Mouse (Mus musculus): ENCODE results near the gene Ttc8. TPM values are rescaled to one million over a fixed set of nuclear protein-coding genes. Genes with fewer than 3 reads are reported as not detected.

Gene Ttc8
- total and polyA plus RNA-seq, 3 experiments = not detected

- no peak for TF ChIP-seq POLR2AphosphoS2 (IDR thresholded peaks at IDR 0.05; ENCODE audit: low read length)
- no peak for TF ChIP-seq CHD2 (IDR thresholded peaks at IDR 0.05; ENCODE audit: low read length)
- H3K4me1 ChIP-seq (ENCODE audit: control insufficient read depth in 1 of 2, insufficient read depth in 2 of 2, low read length in 2 of 2) = peaks cover 2 to 8% of the 10 kb centered on the region in 2 experiments; a peak in 3 of 4 replicates
- peaks cover 0 to 3% of the 10 kb centered on the region in 2 experiments; a peak in 1 of 4 replicates for H3K27me3 ChIP-seq (ENCODE audit: control insufficient read depth in 1 of 2, insufficient read depth in 2 of 2, low read length in 2 of 2)
- no peaks in the 10 kb centered on the region for H3K79me2 ChIP-seq (ENCODE audit: control insufficient read depth, insufficient read depth, low read length, poor library complexity)
- H3K4me3 ChIP-seq (ENCODE audit: control insufficient read depth in 1 of 2, insufficient read depth in 1 of 2, low read depth in 2 of 2, low read length in 2 of 2) = no peak overlapping the region
- H3K36me3 ChIP-seq (ENCODE audit: control insufficient read depth in 1 of 2, insufficient read depth in 2 of 2, low read length in 2 of 2) = peaks cover 0 to 6% of the 10 kb centered on the region in 2 experiments; a peak in 2 of 4 replicates
- no peak for DNase-seq (ENCODE audit: low read depth, low spot score)
- H3K9me3 ChIP-seq (replicated peaks; ENCODE audit: insufficient read depth, low read length) = no peaks in the 10 kb centered on the region
- H3K9ac ChIP-seq (ENCODE audit: control insufficient read depth, low read depth, low read length, poor library complexity, severe bottlenecking) = no peak overlapping the region
- no peak overlapping the region for H3K27ac ChIP-seq (ENCODE audit: control insufficient read depth, low read depth, low read length)
Observed at GRCm38 (mm10) chr12:99026291-99026690, 105.9 kb downstream of the Ttc8 start.

- peaks cover 10 to 13% of the 10 kb centered on the region in 2 experiments; a peak in 3 of 4 replicates for H3K4me1 ChIP-seq (ENCODE audit: control insufficient read depth in 1 of 2, insufficient read depth in 2 of 2, low read length in 2 of 2)
- no peak overlapping the region for H3K4me3 ChIP-seq (ENCODE audit: control insufficient read depth in 1 of 2, insufficient read depth in 1 of 2, low read depth in 2 of 2, low read length in 2 of 2)
- H3K27ac ChIP-seq (ENCODE audit: control insufficient read depth, low read depth, low read length) = no peak overlapping the region
- H3K9me3 ChIP-seq (replicated peaks; ENCODE audit: insufficient read depth, low read length) = no peaks in the 10 kb centered on the region
- H3K79me2 ChIP-seq (ENCODE audit: control insufficient read depth, insufficient read depth, low read length, poor library complexity) = no peaks in the 10 kb centered on the region
- no peak for DNase-seq (ENCODE audit: low read depth, low spot score)
- TF ChIP-seq TAL1 (IDR thresholded peaks at IDR 0.05; ENCODE audit: low read length) (no peak), BHLHE40 (IDR thresholded peaks at IDR 0.05; ENCODE audit: borderline replicate concordance, low read depth, low read length) (no peak), ZNF384 (IDR thresholded peaks at IDR 0.05; ENCODE audit: low read depth, low read length) (no peak), MAZ (IDR thresholded peaks at IDR 0.05; ENCODE audit: low read depth, low read length) (no peak), MXI1 (IDR thresholded peaks at IDR 0.05; ENCODE audit: low read depth, low read length) (no peak), UBTF (IDR thresholded peaks at IDR 0.05; ENCODE audit: borderline replicate concordance, insufficient read depth, low read depth, low read length) (no peak), CHD1 (IDR thresholded peaks at IDR 0.05; ENCODE audit: low read depth, low read length) (no peak), ZKSCAN1 (IDR thresholded peaks at IDR 0.05; ENCODE audit: low read depth, low read length) (no peak), NELFE (IDR thresholded peaks at IDR 0.05; ENCODE audit: low read depth, low read length) (no peak), MYB (IDR thresholded peaks at IDR 0.05; ENCODE audit: low read depth, low read length) (no peak), MEF2A (IDR thresholded peaks at IDR 0.05; ENCODE audit: extremely low read depth, insufficient replicate concordance, low read depth, low read length, poor library complexity, severe bottlenecking) (no peak), MAFK (IDR thresholded peaks at IDR 0.05; ENCODE audit: borderline replicate concordance, low read depth, low read length) (no peak), CTCF (IDR thresholded peaks at IDR 0.05 in 2 of 3, conservative IDR thresholded peaks at IDR 0.05 in 1 of 3; ENCODE audit: control insufficient read depth in 1 of 3, insufficient read depth in 1 of 3, low read depth in 2 of 3, low read length in 3 of 3, poor library complexity in 1 of 3, severe bottlenecking in 1 of 3) (no peak), RCOR1 (IDR thresholded peaks at IDR 0.05; ENCODE audit: low read depth, low read length) (no peak), ETS1 (IDR thresholded peaks at IDR 0.05; ENCODE audit: low read depth, low read length) (no peak), USF1 (IDR thresholded peaks at IDR 0.05; ENCODE audit: low read depth, low read length) (no peak), SIN3A (IDR thresholded peaks at IDR 0.05; ENCODE audit: low read length) (no peak), GABPA (IDR thresholded peaks at IDR 0.05; ENCODE audit: low read depth, low read length) (no peak), NRF1 (IDR thresholded peaks at IDR 0.05; ENCODE audit: insufficient read depth, low read depth, low read length, poor library complexity, severe bottlenecking) (no peak)
- H3K27me3 ChIP-seq (ENCODE audit: control insufficient read depth in 1 of 2, insufficient read depth in 2 of 2, low read length in 2 of 2) = peaks cover 0 to 2% of the 10 kb centered on the region in 2 experiments; a peak in 1 of 4 replicates
- H3K36me3 ChIP-seq (ENCODE audit: control insufficient read depth in 1 of 2, insufficient read depth in 2 of 2, low read length in 2 of 2) = peaks cover 0 to 15% of the 10 kb centered on the region in 2 experiments; a peak in 2 of 4 replicates
- H3K9ac ChIP-seq (ENCODE audit: control insufficient read depth, low read depth, low read length, poor library complexity, severe bottlenecking) = no peak overlapping the region
Observed at GRCm38 (mm10) chr12:99028665-99029064, 108.3 kb downstream of the Ttc8 start.

Data from MEL (cell line).